Mouse (Mus musculus) inflammation-experienced regulatory T-cells, adult 6 months (primary cell): ENCODE measurements around the gene Gm9780. TPM values are rescaled to one million over a fixed set of nuclear protein-coding genes. Genes with fewer than 3 reads are reported as not detected.

ENCODE experiments used
- polyA plus RNA-seq, 3 experiments: library from polyadenylated mRNA; unstranded; fragments of 100-300 nt; shearing (Covaris generic); gene quantifications; one replicate each; pipeline ENCODE4 v1.2.1; 2017

Gene Gm9780
- polyA plus RNA-seq, 3 experiments from 2014 or later, result not detected

Other genes with a start within 250 kb of the Gm9780 start
- gene Anxa11, start 200.6 kb downstream of the Gm9780 start, polyA plus RNA-seq, result 10 to 100 TPM; 55.1 to 93.1 (median 65.4) TPM
- gene Plac9a, start 139.6 kb downstream of the Gm9780 start, polyA plus RNA-seq, result not detected
- gene Tmem254a, start 115.0 kb downstream of the Gm9780 start, polyA plus RNA-seq, result 1 to 10 TPM; 2.7 to 8.9 (median 4.3) TPM
- gene Cphx1, start 104.4 kb downstream of the Gm9780 start, polyA plus RNA-seq, result not detected
- gene Duxbl1, start 64.1 kb downstream of the Gm9780 start, polyA plus RNA-seq, result not detected
- 10 to 100 TPM; 25.1 to 93.3 (median 41.0) TPM for gene Tmem254c, start 24.6 kb upstream of the Gm9780 start, polyA plus RNA-seq
- gene Cphx2, start 38.8 kb upstream of the Gm9780 start, polyA plus RNA-seq, result under 1 TPM in 1 of 3 experiments, not detected in 2; 0.33 TPM
- gene Cphx3, start 39.6 kb upstream of the Gm9780 start, polyA plus RNA-seq, result not detected
- not detected for gene Duxbl2, start 75.6 kb upstream of the Gm9780 start, polyA plus RNA-seq
- not detected for gene Plac9b, start 139.8 kb upstream of the Gm9780 start, polyA plus RNA-seq
- gene Tmem254b, start 164.3 kb upstream of the Gm9780 start, polyA plus RNA-seq, result 10 to 100 TPM in 1 of 3 experiments, 1 to 10 TPM in 2; 6.9 to 46.1 (median 8.5) TPM
- not detected for gene Duxbl3, start 215.3 kb upstream of the Gm9780 start, polyA plus RNA-seq